21 mouse cellular contexts compared by ENCODE assay signal in the genomic region with DNA sequence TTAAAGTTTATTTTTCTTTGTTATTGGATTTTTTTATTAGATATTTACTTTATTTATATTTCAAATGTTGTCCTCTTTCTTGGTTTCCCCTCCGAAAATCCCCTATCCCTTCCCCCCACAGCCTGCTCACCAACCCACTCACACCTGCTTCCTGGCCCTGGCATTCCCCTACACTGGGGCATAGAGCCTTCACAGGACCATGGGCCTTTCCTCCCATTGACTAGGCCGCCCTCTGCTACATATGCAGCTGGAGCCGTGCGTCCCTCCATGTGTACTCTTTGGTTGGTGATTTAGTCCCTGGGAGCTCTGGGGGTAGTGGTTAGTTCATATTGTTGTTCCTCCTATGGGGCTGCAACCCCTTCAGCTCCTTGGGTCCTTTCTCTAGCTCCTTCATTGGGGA. TPM values are rescaled to one million over a fixed set of nuclear protein-coding genes. Genes with fewer than 3 reads are reported as not detected.
DNase-seq lines count a peak whose midpoint lies in the region; TF ChIP-seq lines count a peak whose summit lies in the region.
"Not testable (repeated sequence)": the region's sequence is repeated elsewhere in the genome, so short reads cannot be mapped to it uniquely, and the experiment has no call there.
"Had no signal": no experiment of that assay in that cellular context is flagged by ENCODE, and none has a peak within 500 bp of the region (broad histone marks: within the 10 kb centered on the region; RNA-seq: fewer than 3 reads in every experiment).

No protein-coding gene starts in this region.

- H3K9ac ChIP-seq in CH12.LX (ENCODE audit: insufficient read depth, low read depth): peak overlapping the region; percentile 77

- not testable (repeated sequence) for H3K4me3 ChIP-seq in CH12.LX (replicated peaks in 1 of 3; ENCODE audit: low read depth in 2 of 3, low read length in 2 of 3, poor library complexity in 1 of 3)

- not testable (repeated sequence) for TF ChIP-seq CTCF in CH12.LX (conservative IDR thresholded peaks at IDR 0.05 in 1 of 2, IDR thresholded peaks at IDR 0.05 in 1 of 2; ENCODE audit: low read depth in 2 of 2, low read length in 2 of 2)

- TF ChIP-seq POLR2A in CH12.LX (IDR thresholded peaks at IDR 0.05; ENCODE audit: low read depth, low read length): not testable (repeated sequence)

- TF ChIP-seq EP300 in CH12.LX (IDR thresholded peaks at IDR 0.05; ENCODE audit: low read length): not testable (repeated sequence)

- H3K4me2 ChIP-seq in CH12.LX (ENCODE audit: insufficient read depth, low read depth, poor library complexity, severe bottlenecking): peak overlapping the region; percentile 92

- not testable (repeated sequence) for H3K27me3 ChIP-seq in CH12.LX (replicated peaks)

- in situ Hi-C loops in CH12.LX (cut with MboI; ENCODE audit: low pct_ligation_motif_present, low pct_unique_long_range_greater_than_20kb, low sequenced_read_pairs): not testable (repeated sequence)

- dilution Hi-C loops in CH12.LX (cut with MboI; ENCODE audit: extremely low pct_ligation_motif_present, extremely low pct_unique_long_range_greater_than_20kb, low sequenced_read_pairs): not testable (repeated sequence)

- H3K4me1 ChIP-seq in CH12.LX (ENCODE audit: control insufficient read depth in 1 of 2, insufficient read depth in 2 of 2): peaks cover 30 to 82% of the 10 kb centered on the region in 2 experiments

- H3K9me3 ChIP-seq in CH12.LX (replicated peaks; ENCODE audit: low read length): not testable (repeated sequence)

- H3K27ac ChIP-seq in CH12.LX (ENCODE audit: insufficient read depth, low read depth): peak overlapping the region; percentile 92

- peaks cover 17 to 49% of the 10 kb centered on the region in 2 experiments for H3K36me3 ChIP-seq in CH12.LX (replicated peaks in 1 of 2; ENCODE audit: control insufficient read depth in 1 of 2, insufficient read depth in 1 of 2, low read length in 1 of 2)

- DNase-seq in CD4-positive helper T cell, adult 2 months (ENCODE audit: low read depth, low spot score): peak; percentile 53
- peak; percentile 58 for DNase-seq in CH12.LX (ENCODE audit: extremely low read depth)
- peak; percentile 84 for DNase-seq in induced T-regulatory cell, adult 2 months (ENCODE audit: low read depth)
- DNase-seq in spleen, postnatal 36 days (ENCODE audit: low spot score in 2 of 2): peak; percentile 35 to 51
- DNase-seq in thymus, postnatal 14 days: peak; percentile 69
- peak; percentile 60 for DNase-seq in thymus, postnatal 4 days

- not testable (repeated sequence) for TF ChIP-seq RAD21 in CH12.LX (IDR thresholded peaks at IDR 0.05; ENCODE audit: low read depth, low read length)

- peaks cover 64% of the 10 kb centered on the region for H3K79me2 ChIP-seq in CH12.LX (replicated peaks; ENCODE audit: control insufficient read depth, extremely low read depth, insufficient read depth, poor library complexity, severe bottlenecking)

TF ChIP-seq in CH12.LX, 34 proteins besides CTCF, POLR2A, EP300 and RAD21:
- peak; percentile 75 for TF ChIP-seq TCF12 (IDR thresholded peaks at IDR 0.05; ENCODE audit: low read depth, low read length)
- TF ChIP-seq BHLHE40 (IDR thresholded peaks at IDR 0.05; ENCODE audit: low read depth, low read length): 0 out of 2 replicates have a peak, but pooled peaks have one; percentile 37
- 0 out of 2 replicates have a peak, but pooled peaks have one; percentile 11 for TF ChIP-seq MEF2A (IDR thresholded peaks at IDR 0.05; ENCODE audit: borderline replicate concordance, low read depth, low read length)
- 0 out of 2 replicates have a peak, but pooled peaks have one; percentile 20 for TF ChIP-seq NRF1 (IDR thresholded peaks at IDR 0.05; ENCODE audit: low read depth, low read length)
- peak; percentile 38; the same call in 1 of the 2 replicates for TF ChIP-seq ELF1 (IDR thresholded peaks at IDR 0.05; ENCODE audit: low read depth, low read length)
- peak; percentile 6; the same call in 1 of the 2 replicates for TF ChIP-seq ETS1 (conservative IDR thresholded peaks at IDR 0.05; ENCODE audit: low read depth, low read length)

RNA-seq across cellular contexts. Expression of gene Fam169b, which starts 14.4 kb away (rescaled TPM):
- total RNA-seq in CH12.LX (2012; rRNA removed): 13.6 and 17.0 TPM in 2 replicates
- 15.2 and 15.9 TPM in 2 replicates for total RNA-seq in CH12.LX (2014; rRNA removed)
- polyA plus RNA-seq in CH12.LX (2012; ENCODE audit: insufficient read length, low read depth): 16.2 and 17.3 TPM in 2 replicates
- total RNA-seq: adrenal gland, adult 2 months had no signal

RNA-seq across cellular contexts. Expression of gene Pgpep1l, which starts 24.0 kb away (rescaled TPM):
- total RNA-seq in CH12.LX (2012; rRNA removed): not detected in 2 replicates
- not detected in 2 replicates for total RNA-seq in CH12.LX (2014; rRNA removed)
- not detected in 2 replicates for polyA plus RNA-seq in CH12.LX (2012; ENCODE audit: insufficient read length, low read depth)
- total RNA-seq: adrenal gland, adult 2 months; adrenal gland, postnatal 14 days; common myeloid progenitor, adult 5-6 weeks; heart, postnatal 25 days; hematopoietic stem cell, adult 5-6 weeks had no signal
- polyA plus RNA-seq: adrenal gland, adult 2 months; C2C12; embryonic facial prominence, embryonic 12.5 days; embryonic facial prominence, embryonic 15.5 days; forebrain, embryonic 11.5 days; forebrain, embryonic 14.5 days; forebrain, postnatal 0 days; heart, embryonic 11.5 days; hindbrain, embryonic 12.5 days; hindbrain, embryonic 15.5 days; intestine, embryonic 16.5 days had no signal
